Mouse (Mus musculus) small intestine, adult 10 weeks (tissue): Measurements from ENCODE around the gene Ttc39a. TPM values are rescaled to one million over a fixed set of nuclear protein-coding genes. Genes with fewer than 3 reads are reported as not detected.

ENCODE experiments used
- polyA plus RNA-seq: library from polyadenylated mRNA; stranded (reverse); fragments of 350-450 nt; fragmentation: Illumina TruSeq; extraction: RNeasy Lipid Tissue Mini Kit (QIAGEN cat#74804); gene quantifications from one replicate; pipeline ENCODE4 v1.2.3, GENCODE M21; 2014; ENCODE audit warnings: low replicate concordance

Gene Ttc39a
- 5.5 TPM for polyA plus RNA-seq

DNA sequence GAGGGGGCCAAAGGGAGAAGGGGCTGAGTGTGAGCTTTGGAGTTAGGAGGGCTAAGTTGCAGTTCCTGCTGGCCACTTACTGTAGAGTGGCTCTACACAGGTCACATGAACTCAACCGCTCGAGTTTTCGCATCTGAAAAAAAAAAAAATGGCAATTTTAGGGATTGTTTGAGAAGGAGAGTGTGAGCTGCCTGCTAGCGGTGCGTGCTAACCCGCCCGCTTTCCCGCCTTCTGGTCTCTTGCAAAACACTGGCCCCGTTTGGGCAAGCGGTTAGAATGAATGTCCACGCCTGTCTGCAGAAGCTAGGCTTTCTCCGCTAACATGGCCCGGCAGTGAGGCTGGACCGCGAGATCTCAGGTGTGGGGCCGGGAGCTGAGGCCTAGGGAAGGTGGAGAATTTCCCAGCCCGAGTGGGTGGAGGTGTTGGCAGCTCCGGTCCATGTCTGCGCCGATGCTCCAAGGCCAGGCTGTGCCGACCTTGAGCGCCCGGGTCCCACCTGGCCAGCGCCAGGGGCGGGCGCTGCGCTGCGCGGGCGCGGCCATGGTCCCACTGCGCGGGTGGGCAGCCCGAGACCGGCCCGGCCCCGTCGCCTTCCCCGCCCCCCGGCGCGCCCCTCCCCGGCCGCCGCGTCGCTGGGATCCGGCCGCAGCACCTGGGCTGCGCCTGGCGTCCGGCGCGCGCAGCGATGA lies at the start of gene Ttc39a:
Ttc39a (plus strand) TSS at position 138 of the 690 bp plus-strand sequence.

DNA sequence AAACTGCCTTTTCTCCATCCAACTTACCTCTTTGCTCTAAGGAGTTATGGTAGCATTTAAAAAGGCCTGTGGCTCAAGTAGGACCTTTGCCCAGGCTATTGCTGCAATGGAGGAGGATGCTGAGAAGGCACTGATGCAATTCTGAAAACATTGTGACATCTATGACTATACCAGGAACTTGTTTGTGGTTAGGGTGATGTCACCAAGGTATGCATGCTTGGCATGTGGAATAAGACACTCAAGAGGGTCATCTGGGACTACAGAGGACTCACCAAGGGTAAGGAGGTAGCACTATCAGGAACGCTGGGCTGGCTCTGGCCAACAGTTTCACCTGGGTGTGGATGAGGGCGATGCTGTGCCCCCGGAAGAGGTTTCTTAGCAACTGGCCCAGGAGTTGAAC lies 78.2 kb downstream of the Ttc39a start, which contains the start of gene Rnf11:
Rnf11 (minus strand) TSS at position 108 of the 400 bp plus-strand sequence.

Other genes starting within 250 kb of the Ttc39a start
- gene Osbpl9, start 204.4 kb upstream of the Ttc39a start, polyA plus RNA-seq, result 83.8 TPM
- not detected for gene Calr4, start 172.1 kb upstream of the Ttc39a start, polyA plus RNA-seq
- 85.1 TPM for gene Eps15, start 126.4 kb upstream of the Ttc39a start, polyA plus RNA-seq
- gene Rnf11, start 78.1 kb downstream of the Ttc39a start, polyA plus RNA-seq, result 194 TPM
- not detected for gene 4930522H14Rik, start 124.7 kb downstream of the Ttc39a start, polyA plus RNA-seq